Mouse (Mus musculus) limb, embryonic 14.5 days (tissue): ENCODE data around the gene Pard3b. TPM values are rescaled to one million over a fixed set of nuclear protein-coding genes. Genes with fewer than 3 reads are reported as not detected.

Experiments used
- ATAC-seq: fragments of 200-750 bp; cut with Nextera tagmentation; 2 replicates; pipeline ENCODE4 v1.8.0; 2017; ENCODE audit warnings: low read depth, moderate number of reproducible peaks, moderate TSS enrichment; ENCODE audit not compliant: low FRiP score
- DNase-seq: peaks from one replicate; pipeline ENCODE4 v3.0.0-alpha.2; 2015; ENCODE audit warnings: low spot score
- H3K27ac ChIP-seq: fragments of 300-500 bp; sonication (generic); replicated peaks from 2 replicates; pipeline ENCODE4 v1.5.1; 2014; ENCODE audit warnings: low read depth, mild to moderate bottlenecking, low read length, moderate library complexity, mixed read lengths
- H3K27me3 ChIP-seq: fragments of 300-500 bp; sonication (generic); 2 replicates; pipeline ENCODE4 v1.6.1; 2014; ENCODE audit warnings: low read length, mixed read lengths; ENCODE audit not compliant: control insufficient read depth, insufficient read depth
- H3K36me3 ChIP-seq: fragments of 300-500 bp; sonication (generic); 2 replicates; pipeline ENCODE4 v1.6.1; 2014; ENCODE audit warnings: mild to moderate bottlenecking, low read length, moderate library complexity, mixed read lengths; ENCODE audit not compliant: control insufficient read depth, insufficient read depth
- H3K4me1 ChIP-seq: fragments of 300-500 bp; sonication (generic); 2 replicates; pipeline ENCODE4 v1.6.1; 2014; ENCODE audit warnings: antibody characterized with exemption, low read length, mixed read lengths; ENCODE audit not compliant: control insufficient read depth, insufficient read depth
- H3K4me2 ChIP-seq: fragments of 300-500 bp; sonication (generic); replicated peaks from 2 replicates; pipeline ENCODE4 v1.6.1; 2014; ENCODE audit warnings: low read depth, mild to moderate bottlenecking, low read length, moderate library complexity; ENCODE audit not compliant: severe bottlenecking
- H3K4me3 ChIP-seq: fragments of 300-500 bp; sonication (generic); replicated peaks from 2 replicates; pipeline ENCODE4 v1.5.1; 2014; ENCODE audit warnings: low read length
- H3K9ac ChIP-seq: fragments of 300-500 bp; sonication (generic); 2 replicates; pipeline ENCODE4 v1.6.1; 2014; ENCODE audit warnings: mild to moderate bottlenecking, low read depth, low read length, moderate library complexity; ENCODE audit not compliant: severe bottlenecking
- H3K9me3 ChIP-seq: fragments of 300-500 bp; sonication (generic); 2 replicates; pipeline ENCODE4 v1.6.1; 2016; ENCODE audit warnings: low read length; ENCODE audit not compliant: control insufficient read depth
- POLR2A ChIP-seq: fragments of 200-500 bp; IDR thresholded peaks from 2 replicates; pipeline ENCODE4 v1.8.0; 2012; ENCODE audit warnings: inconsistent platforms, mild to moderate bottlenecking, moderate library complexity, borderline replicate concordance; ENCODE audit not compliant: insufficient read depth, insufficient read length; ENCODE audit errors: extremely low read depth
- WGBS: fragments of 180-500 bp; shearing (Covaris S2); extraction: QIAGEN DNeasy Blood & Tissue Kit; methylation state at CpG from one replicate; pipeline ENCODE4 v1.1.7; 2014; 5-methylcytosine and 5-hydroxymethylcytosine counted together
- polyA plus RNA-seq, 2 experiments: library from polyadenylated mRNA; depleted of rRNA in 1 of 2; stranded (reverse) in 1 of 2; unstranded in 1 of 2; fragments of >200 nt; fragmentation: Nextera tagmentation in 1 of 2; extraction: Ambion mirVana in 1 of 2; gene quantifications; 2 replicates each; pipeline versions ENCODE4 v1.2.1 to v1.2.3; 2012 to 2014

Gene Pard3b
- polyA plus RNA-seq, 2 experiments = 5.3 to 21.0 TPM

- 82% methylated on average over 1 of the region's 1 CpGs for WGBS
- no peak for ATAC-seq
- no peak for DNase-seq
- Histone ChIP-seq H3K4me3 (no peak overlapping the region), H3K27me3 (no peaks in the 10 kb centered on the region), H3K9me3 (no peaks in the 10 kb centered on the region), H3K4me1 (no peaks in the 10 kb centered on the region), H3K36me3 (no peaks in the 10 kb centered on the region), H3K27ac (no peak overlapping the region), H3K4me2 (no peak overlapping the region), H3K9ac (no peak overlapping the region)
- TF ChIP-seq POLR2A = no peak
Observed at GRCm38 (mm10) chr1:61709812-61710211, 71.2 kb downstream of the Pard3b start.

- no peaks in the 10 kb centered on the region for H3K4me1 ChIP-seq
- H3K9me3 ChIP-seq = no peaks in the 10 kb centered on the region
Observed at GRCm38 (mm10) chr1:61711523-61711922, 72.9 kb downstream of the Pard3b start.

GRCm38 (mm10) chr1:61729654-61730053, 91.0 kb downstream of the Pard3b start:
- H3K36me3 ChIP-seq = no peaks in the 10 kb centered on the region
- H3K4me3 ChIP-seq = no peak overlapping the region
- H3K27me3 ChIP-seq = no peaks in the 10 kb centered on the region
- H3K9me3 ChIP-seq = no peaks in the 10 kb centered on the region
- 58% methylated on average over 4 of the region's 4 CpGs for WGBS
- no peaks in the 10 kb centered on the region for H3K4me1 ChIP-seq
- ATAC-seq (no peak), DNase-seq (no peak)
- no peak for TF ChIP-seq POLR2A
- H3K9ac ChIP-seq = no peak overlapping the region
- no peak overlapping the region for H3K27ac ChIP-seq
- no peak overlapping the region for H3K4me2 ChIP-seq

More at GRCm38 (mm10) chr1:61711523-61711922, 72.9 kb downstream of the Pard3b start:
- ATAC-seq (no peak), DNase-seq (no peak)
- Histone ChIP-seq H3K27ac (no peak overlapping the region), H3K9ac (no peak overlapping the region), H3K36me3 (no peaks in the 10 kb centered on the region), H3K4me2 (no peak overlapping the region), H3K27me3 (no peaks in the 10 kb centered on the region), H3K4me3 (no peak overlapping the region)
- TF ChIP-seq POLR2A = no peak

DNA sequence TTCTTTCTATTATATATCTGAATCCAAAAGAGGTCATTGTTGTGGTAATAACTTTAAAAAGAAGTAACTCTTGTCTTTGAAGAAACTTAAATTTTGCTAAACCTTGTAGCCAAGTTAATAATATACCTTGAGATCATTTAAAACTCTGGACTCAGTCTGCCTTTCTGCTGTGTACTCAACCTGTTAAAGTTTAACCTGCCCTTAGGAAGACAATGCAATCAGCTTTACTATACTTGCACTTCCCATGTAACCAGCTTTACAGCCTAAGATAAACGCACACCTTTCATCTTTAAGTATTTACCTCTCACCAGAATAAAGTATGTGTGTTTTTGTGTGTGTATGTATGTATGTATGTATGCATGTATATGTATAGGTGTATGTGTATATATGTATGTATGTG, 97.9 kb downstream of the Pard3b start:
- Histone ChIP-seq H3K9me3 (no peaks in the 10 kb centered on the region), H3K27ac (no peak overlapping the region), H3K4me1 (no peaks in the 10 kb centered on the region), H3K27me3 (no peaks in the 10 kb centered on the region), H3K4me2 (no peak overlapping the region), H3K9ac (no peak overlapping the region), H3K4me3 (no peak overlapping the region), H3K36me3 (no peaks in the 10 kb centered on the region)
- TF ChIP-seq POLR2A = no peak
- no peak for DNase-seq
- 81% methylated on average over 1 of the region's 1 CpGs for WGBS
- no peak for ATAC-seq

- H3K4me2 ChIP-seq = no peak overlapping the region
- H3K27me3 ChIP-seq = no peaks in the 10 kb centered on the region
- ATAC-seq (no peak), DNase-seq (no peak)
- H3K9me3 ChIP-seq = no peaks in the 10 kb centered on the region
- H3K27ac ChIP-seq = no peak overlapping the region
- H3K4me3 ChIP-seq = no peak overlapping the region
- TF ChIP-seq POLR2A = no peak
- H3K36me3 ChIP-seq = no peaks in the 10 kb centered on the region
- no peak overlapping the region for H3K9ac ChIP-seq
- no peaks in the 10 kb centered on the region for H3K4me1 ChIP-seq
Observed at GRCm38 (mm10) chr1:61742831-61743230, 104.2 kb downstream of the Pard3b start.

- H3K4me3 ChIP-seq = no peak overlapping the region
- ATAC-seq (no peak), DNase-seq (no peak)
- H3K9ac ChIP-seq = no peak overlapping the region
- H3K27ac ChIP-seq = no peak overlapping the region
- no peaks in the 10 kb centered on the region for H3K36me3 ChIP-seq
- no peaks in the 10 kb centered on the region for H3K9me3 ChIP-seq
- H3K4me2 ChIP-seq = no peak overlapping the region
- no peaks in the 10 kb centered on the region for H3K4me1 ChIP-seq
- no peaks in the 10 kb centered on the region for H3K27me3 ChIP-seq
- no peak for TF ChIP-seq POLR2A
Observed at GRCm38 (mm10) chr1:61747481-61747880, 108.9 kb downstream of the Pard3b start.
